Mouse (Mus musculus) spleen, adult 10 weeks (tissue): ENCODE results near the gene Pgpep1l. TPM values are rescaled to one million over a fixed set of nuclear protein-coding genes. Genes with fewer than 3 reads are reported as not detected.

Experiments used
- polyA plus RNA-seq: library from polyadenylated mRNA; stranded (reverse); fragments of 350-450 nt; fragmentation: Illumina TruSeq; extraction: RNeasy Lipid Tissue Mini Kit (QIAGEN cat#74804); gene quantifications from one replicate; pipeline ENCODE4 v1.2.3, GENCODE M21; 2015; ENCODE audit warnings: low replicate concordance; ENCODE audit not compliant: insufficient read depth

Pgpep1l gene
- polyA plus RNA-seq = 1.9 TPM

GRCm38 (mm10) chr7:68264028-68264453 lies at the start of gene Pgpep1l:
Pgpep1l (minus strand) TSS chr7:68264233.

GRCm38 (mm10) chr7:68273515-68273914 lies 9.5 kb upstream of the Pgpep1l start, which contains the start of gene Fam169b:
Fam169b (plus strand) TSS chr7:68273839.

Other genes with a start within 250 kb of the Pgpep1l start
- gene Fam169b, start 9.6 kb upstream of the Pgpep1l start, polyA plus RNA-seq = 47.2 TPM